Mouse (Mus musculus) midbrain, embryonic 14.5 days (tissue): ENCODE measurements around the gene Dchs1. TPM values are rescaled to one million over a fixed set of nuclear protein-coding genes. Genes with fewer than 3 reads are reported as not detected.
"Not testable (repeated sequence)": the region's sequence is repeated elsewhere in the genome, so short reads cannot be mapped to it uniquely, and the experiment has no call there.

Source experiments
- ATAC-seq: fragments of 200-750 bp; cut with Nextera tagmentation; 2 replicates; pipeline ENCODE4 v1.8.0; 2017; ENCODE audit warnings: moderate number of reproducible peaks, moderate library complexity; ENCODE audit not compliant: low FRiP score, low TSS enrichment
- DNase-seq: peaks from one replicate; pipeline ENCODE4 v3.0.0-alpha.2; 2015
- H3K27ac ChIP-seq: fragments of 300-500 bp; sonication (generic); replicated peaks from 2 replicates; pipeline ENCODE4 v1.5.1; 2014; ENCODE audit warnings: mild to moderate bottlenecking, low read depth, low read length, moderate library complexity
- H3K27me3 ChIP-seq: fragments of 300-500 bp; sonication (generic); 2 replicates; pipeline ENCODE4 v1.6.1; 2014; ENCODE audit warnings: low read length, control low read depth, mixed read lengths; ENCODE audit not compliant: control insufficient read depth, insufficient read depth
- H3K36me3 ChIP-seq: fragments of 300-500 bp; sonication (generic); 2 replicates; pipeline ENCODE4 v1.6.1; 2014; ENCODE audit warnings: low read length, control low read depth; ENCODE audit not compliant: control insufficient read depth, insufficient read depth
- H3K4me1 ChIP-seq: fragments of 300-500 bp; sonication (generic); 2 replicates; pipeline ENCODE4 v1.6.1; 2014; ENCODE audit warnings: mild to moderate bottlenecking, antibody characterized with exemption, low read length, control low read depth; ENCODE audit not compliant: control insufficient read depth, insufficient read depth
- H3K4me2 ChIP-seq: fragments of 300-500 bp; sonication (generic); 2 replicates; pipeline ENCODE4 v1.6.1; 2014; ENCODE audit warnings: mild to moderate bottlenecking, low read length, moderate library complexity
- H3K4me3 ChIP-seq: fragments of 300-500 bp; sonication (generic); replicated peaks from 2 replicates; pipeline ENCODE4 v1.5.1; 2014; ENCODE audit warnings: low read depth, low read length
- H3K9ac ChIP-seq: fragments of 300-500 bp; sonication (generic); replicated peaks from 2 replicates; pipeline ENCODE4 v1.6.1; 2014; ENCODE audit warnings: mild to moderate bottlenecking, low read length, moderate library complexity
- H3K9me3 ChIP-seq: fragments of 300-500 bp; sonication (generic); 2 replicates; pipeline ENCODE4 v1.6.1; 2016; ENCODE audit warnings: low read length, control low read depth, mixed read lengths; ENCODE audit not compliant: control insufficient read depth
- WGBS: fragments of 180-500 bp; shearing (Covaris S2); extraction: QIAGEN DNeasy Blood & Tissue Kit; methylation state at CpG from one replicate; pipeline ENCODE4 v1.1.7; 2014; 5-methylcytosine and 5-hydroxymethylcytosine counted together
- polyA plus RNA-seq: library from polyadenylated mRNA; unstranded; fragments of >200 nt; fragmentation: Nextera tagmentation; extraction: Ambion mirVana; gene quantifications from 2 replicates; pipeline ENCODE4 v1.2.1, GENCODE M21; 2014

Gene Dchs1
- polyA plus RNA-seq, 1 experiment from 2014 or later: 26.1 TPM

DNA sequence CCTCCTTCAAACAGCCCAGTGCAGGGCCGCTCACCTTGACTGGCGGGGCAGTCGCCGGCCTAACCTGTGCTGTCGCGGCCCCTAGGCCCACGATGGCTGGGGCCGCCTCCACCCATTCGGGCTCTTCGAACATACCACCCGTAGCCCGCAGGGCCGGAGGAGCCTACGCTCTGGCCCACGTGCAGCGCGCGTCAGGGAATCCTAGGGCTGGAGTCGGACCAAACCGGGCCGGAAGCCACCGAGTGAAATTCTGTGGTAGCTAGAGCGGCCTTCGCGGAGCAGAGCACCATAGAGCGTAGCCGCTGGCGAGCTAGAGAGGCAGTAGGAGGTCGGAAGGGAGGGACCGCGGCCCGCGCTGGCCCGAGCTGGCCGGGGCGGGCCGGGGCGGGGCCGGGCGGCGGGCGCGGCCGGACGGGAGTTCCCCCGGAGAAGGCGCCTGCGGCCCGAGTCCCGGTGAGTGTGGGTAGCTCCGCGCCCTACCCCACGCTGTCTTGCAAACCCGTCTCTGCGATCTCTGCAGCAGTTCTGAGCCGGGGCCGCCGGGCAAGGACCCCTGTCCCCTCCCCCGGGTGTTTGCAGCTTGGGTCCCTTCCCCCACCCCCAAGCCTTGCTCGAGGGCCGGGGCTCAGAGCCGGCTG is 51.1 kb downstream of the Dchs1 start, which contains the start of gene Ilk:
Gene Ilk, plus strand, starts transcription at position 329 of the 638 bp plus-strand sequence.
- DNase-seq: peak; percentile 93
- ATAC-seq: peak; percentile 95
- Histone ChIP-seq H3K4me3 (peak within 1 kb of the TSS; percentile 75), H3K9me3 (no peaks in the 10 kb centered on the region), H3K36me3 (peaks cover 48% of the 10 kb centered on the region), H3K27me3 (no peaks in the 10 kb centered on the region), H3K27ac (peak within 1 kb of the TSS; percentile 72), H3K4me1 (peaks cover 14% of the 10 kb centered on the region; the same call in 1 of the 2 replicates), H3K4me2 (peak within 1 kb of the TSS; percentile 94), H3K9ac (peak within 1 kb of the TSS; percentile 90)
- WGBS: under 1% methylated on average over 58 of the region's 62 CpGs

DNA sequence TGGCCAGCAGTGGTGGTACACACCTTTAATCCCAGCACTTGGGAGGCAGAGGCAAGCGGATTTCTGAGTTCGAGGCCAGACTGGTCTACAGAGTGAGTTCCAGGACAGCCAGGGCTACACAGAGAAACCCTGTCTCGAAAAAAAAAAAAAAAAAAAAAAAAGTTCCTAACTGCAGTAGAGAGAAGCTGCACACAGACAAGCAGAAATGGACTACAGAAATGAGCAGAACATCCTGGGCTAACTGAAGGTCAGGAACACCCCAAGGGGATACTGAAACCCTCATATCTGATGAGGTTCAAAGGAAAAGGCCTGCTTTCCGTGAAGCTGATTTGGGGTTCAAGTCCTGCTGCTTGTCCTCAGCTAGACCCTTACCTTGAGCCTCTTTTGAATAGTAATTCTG is 52.0 kb downstream of the Dchs1 start:
- WGBS: 53% methylated on average over 4 of the region's 4 CpGs
- H3K27me3 ChIP-seq, DNase-seq, ATAC-seq, H3K9me3 ChIP-seq, H3K27ac ChIP-seq: not testable (repeated sequence)
- Histone ChIP-seq H3K4me2 (peak overlapping the region; percentile 94), H3K36me3 (peaks cover 39% of the 10 kb centered on the region), H3K4me3 (peak overlapping the region; percentile 75), H3K4me1 (peaks cover 14% of the 10 kb centered on the region; the same call in 1 of the 2 replicates), H3K9ac (peak overlapping the region; percentile 90)

DNA sequence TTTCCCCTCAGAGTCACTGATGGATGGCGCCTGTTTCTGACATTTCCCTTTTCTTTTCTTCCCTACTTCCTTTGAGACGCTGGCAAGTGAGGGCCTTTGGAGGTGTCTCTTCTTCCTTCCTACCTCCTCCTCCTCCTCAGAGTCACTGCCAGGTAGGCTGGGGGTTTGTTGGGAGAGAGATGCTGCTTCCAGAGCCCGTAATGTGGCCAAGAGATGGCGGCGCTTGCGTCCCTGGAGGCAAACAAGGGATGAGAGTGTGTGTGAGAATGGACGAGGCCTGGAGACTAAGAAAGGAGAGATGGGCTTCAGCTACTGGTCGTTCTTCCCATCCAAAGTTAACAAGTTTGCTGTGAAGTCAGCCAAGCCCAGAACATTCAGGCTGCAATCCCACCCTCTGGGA is 52.6 kb downstream of the Dchs1 start:
- 89% methylated on average over 8 of the region's 8 CpGs for WGBS
- Histone ChIP-seq H3K4me2 (no peak overlapping the region), H3K27ac (no peak overlapping the region), H3K9ac (no peak overlapping the region), H3K27me3 (no peaks in the 10 kb centered on the region), H3K4me1 (peaks cover 14% of the 10 kb centered on the region; the same call in 1 of the 2 replicates), H3K36me3 (peaks cover 33% of the 10 kb centered on the region), H3K9me3 (no peaks in the 10 kb centered on the region), H3K4me3 (no peak overlapping the region)
- ATAC-seq: no peak
- DNase-seq: no peak

GRCm38 (mm10) chr7:105733836-105734235 is 53.6 kb downstream of the Dchs1 start:
- Histone ChIP-seq H3K36me3 (peaks cover 32% of the 10 kb centered on the region), H3K9me3 (no peaks in the 10 kb centered on the region), H3K4me2 (no peak overlapping the region), H3K27ac (no peak overlapping the region), H3K9ac (no peak overlapping the region), H3K27me3 (no peaks in the 10 kb centered on the region), H3K4me3 (no peak overlapping the region), H3K4me1 (peaks cover 14% of the 10 kb centered on the region; the same call in 1 of the 2 replicates)
- no peak for DNase-seq
- 95% methylated on average over 11 of the region's 11 CpGs for WGBS
- no peak for ATAC-seq

DNA sequence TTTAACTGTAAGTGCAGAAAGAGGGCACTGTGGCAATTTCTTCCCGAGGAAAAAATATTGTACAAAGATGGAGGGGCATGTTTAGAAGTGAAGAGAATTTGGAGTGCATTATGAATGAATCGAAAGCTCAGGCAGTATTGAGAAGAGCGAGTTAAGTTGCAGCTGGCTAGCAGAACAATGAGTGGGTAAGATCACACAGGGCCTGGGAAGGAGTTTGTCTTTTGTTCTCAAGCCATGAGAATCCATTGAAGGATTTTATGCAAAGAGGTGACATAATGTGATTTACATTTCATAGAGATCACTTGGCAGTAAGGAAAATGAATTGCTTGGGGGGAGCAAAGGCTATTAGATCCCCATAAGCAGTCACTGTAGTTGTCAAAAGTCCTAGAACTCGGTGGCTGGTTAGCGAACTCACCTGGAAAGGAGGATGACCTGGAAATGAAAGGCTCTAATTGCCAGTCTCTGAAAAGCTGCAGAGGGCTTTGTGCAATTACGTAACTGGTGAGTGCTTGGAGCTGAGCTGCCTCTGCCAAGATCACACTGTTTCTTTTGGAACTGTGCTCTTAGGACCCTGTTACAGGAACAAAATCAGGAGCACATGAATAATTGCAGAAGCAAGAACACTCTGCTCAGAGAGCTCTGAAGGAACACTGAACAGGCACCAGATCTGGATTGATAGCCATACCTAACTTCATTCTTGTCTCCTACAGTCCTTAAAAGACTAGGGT is 58.6 kb downstream of the Dchs1 start:
- no peak overlapping the region for H3K9ac ChIP-seq
- ATAC-seq: no peak; the same call in 1 of the 2 replicates
- WGBS: 24% methylated on average over 6 of the region's 6 CpGs

GRCm38 (mm10) chr7:105726980-105727325 is 60.5 kb downstream of the Dchs1 start:
- H3K4me2 ChIP-seq: no peak overlapping the region
- no peaks in the 10 kb centered on the region for H3K9me3 ChIP-seq
- no peak overlapping the region for H3K9ac ChIP-seq
- ATAC-seq (no peak), DNase-seq (no peak)
- H3K27me3 ChIP-seq: no peaks in the 10 kb centered on the region
- H3K4me1 ChIP-seq: no peaks in the 10 kb centered on the region
- H3K36me3 ChIP-seq: peaks cover 12% of the 10 kb centered on the region
- 97% methylated on average over 4 of the region's 4 CpGs for WGBS
- no peak overlapping the region for H3K27ac ChIP-seq
- H3K4me3 ChIP-seq: no peak overlapping the region

More for the DNA sequence above, 58.6 kb downstream of the Dchs1 start:
- Histone ChIP-seq H3K9me3 (no peaks in the 10 kb centered on the region), H3K4me2 (no peak overlapping the region), H3K36me3 (peaks cover 31% of the 10 kb centered on the region), H3K27ac (0 out of 2 replicates have a peak overlapping the region, but pooled peaks have one; percentile 14), H3K27me3 (no peaks in the 10 kb centered on the region), H3K4me3 (no peak overlapping the region), H3K4me1 (no peaks in the 10 kb centered on the region)
- DNase-seq: peak; percentile 32

DNA sequence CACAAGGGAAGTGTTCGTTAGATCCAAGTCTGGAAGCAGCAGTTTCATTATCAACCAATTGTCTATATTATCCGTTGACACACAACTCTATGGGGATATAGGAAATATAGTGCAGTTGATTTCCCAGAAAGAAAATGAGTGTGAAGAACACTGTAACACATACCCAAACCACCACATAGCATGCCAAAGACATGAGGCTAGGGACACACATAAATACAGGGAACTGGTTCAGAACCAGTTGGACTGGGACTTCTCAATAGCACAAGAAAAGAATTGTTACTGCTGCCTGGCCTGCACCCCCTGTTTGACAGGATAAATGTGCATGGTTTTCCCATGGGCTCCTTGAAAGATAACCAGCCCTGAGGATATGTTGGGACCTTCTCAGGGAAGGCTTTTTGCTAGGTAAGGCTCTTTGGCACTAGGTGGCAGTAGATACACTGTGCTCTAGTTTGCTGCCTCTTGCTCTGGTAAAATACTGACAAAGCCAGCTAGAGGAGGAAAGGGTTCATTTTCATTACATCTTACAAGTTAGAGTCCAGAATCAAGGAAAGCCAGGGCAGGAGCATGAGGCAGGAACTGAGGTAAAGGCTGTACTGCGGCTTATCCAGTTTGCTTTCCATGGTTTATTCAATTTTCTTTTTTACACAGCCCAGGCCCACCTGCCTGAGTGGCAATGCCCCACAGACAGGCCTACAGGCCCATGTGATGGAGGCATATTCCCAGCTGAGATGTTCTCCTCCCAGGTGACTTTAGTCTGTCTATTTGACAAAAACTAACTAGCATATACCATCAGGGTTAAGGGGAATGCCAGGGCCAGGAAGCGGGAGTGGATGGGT is 61.1 kb downstream of the Dchs1 start:
- 78% methylated on average over 4 of the region's 4 CpGs for WGBS
- Histone ChIP-seq H3K9me3 (no peaks in the 10 kb centered on the region), H3K4me1 (no peaks in the 10 kb centered on the region), H3K27me3 (no peaks in the 10 kb centered on the region), H3K36me3 (peaks cover 8% of the 10 kb centered on the region), H3K4me2 (no peak overlapping the region), H3K27ac (no peak overlapping the region), H3K9ac (no peak overlapping the region), H3K4me3 (no peak overlapping the region)
- ATAC-seq (peak; percentile 74; the same call in 1 of the 2 replicates), DNase-seq (peak; percentile 87)

DNA sequence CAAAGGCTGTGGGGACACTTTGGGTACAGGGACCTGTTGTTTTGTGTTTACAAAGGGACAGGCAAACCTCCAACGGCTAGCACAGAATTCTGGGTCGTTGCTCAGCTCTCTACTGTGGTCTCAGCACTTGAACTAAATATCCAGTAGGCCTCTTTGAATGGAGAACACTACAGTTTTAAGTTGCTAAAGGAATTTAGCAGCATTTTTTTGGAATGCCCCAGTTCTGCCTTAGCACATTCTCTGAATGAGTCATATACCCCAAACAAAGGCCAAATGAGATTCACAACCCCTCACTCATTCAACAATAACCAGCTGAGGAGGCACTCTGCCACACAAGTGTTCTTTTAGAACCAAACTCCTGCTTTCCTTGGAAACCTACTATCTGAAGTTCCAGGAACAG is 65.5 kb downstream of the Dchs1 start:
- DNase-seq (no peak), ATAC-seq (no peak)
- no peaks in the 10 kb centered on the region for H3K36me3 ChIP-seq
- H3K4me3 ChIP-seq: no peak overlapping the region
- WGBS: 74% methylated on average over 2 of the region's 2 CpGs
- no peaks in the 10 kb centered on the region for H3K9me3 ChIP-seq
- no peak overlapping the region for H3K9ac ChIP-seq
- H3K27me3 ChIP-seq: no peaks in the 10 kb centered on the region
- H3K4me2 ChIP-seq: no peak overlapping the region
- H3K27ac ChIP-seq: no peak overlapping the region
- no peaks in the 10 kb centered on the region for H3K4me1 ChIP-seq
